Mouse (Mus musculus): Measurements from ENCODE around the gene Tbxas1.

Gene Tbxas1

DNA sequence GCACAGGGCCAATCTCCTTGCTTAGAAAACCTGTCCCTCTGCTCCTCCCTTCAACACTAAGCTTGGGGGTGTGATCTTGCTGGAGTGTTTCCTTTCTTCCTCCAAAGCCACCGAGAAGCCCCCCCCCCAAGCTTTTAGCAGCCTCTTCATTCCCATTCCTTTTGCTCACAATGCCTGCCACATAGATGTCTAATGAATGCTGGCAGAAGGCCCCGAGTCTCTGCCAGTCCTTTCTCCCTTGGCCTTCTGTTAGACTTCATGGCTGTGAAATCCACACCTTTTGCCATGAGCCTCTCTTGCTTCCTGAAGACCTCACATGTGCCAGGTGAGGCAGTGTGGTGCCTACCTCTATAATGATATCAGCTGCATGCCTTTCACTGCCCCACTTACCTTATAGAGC, 47.3 kb downstream of the Tbxas1 start:
- no peak for DNase-seq (ENCODE audit: low spot score)

DNA sequence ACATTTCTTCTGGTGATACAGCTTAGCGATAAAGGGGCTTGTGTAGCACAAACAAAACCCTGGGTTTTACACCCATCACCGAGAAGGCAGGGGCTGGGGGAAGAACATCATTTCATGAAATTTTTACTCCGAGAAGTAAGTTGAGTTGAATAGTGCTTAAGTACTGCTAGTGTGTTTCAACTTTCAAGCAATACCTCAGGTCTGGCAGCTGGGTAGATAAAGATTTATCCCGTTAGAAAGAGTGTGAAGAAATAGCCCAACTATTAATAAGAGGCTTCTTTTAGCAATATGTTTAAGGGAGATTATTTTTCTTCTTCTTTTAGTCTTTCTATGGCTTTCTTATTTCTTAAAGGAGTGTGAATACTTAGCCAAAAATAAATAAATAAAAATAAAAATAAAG, 48.2 kb downstream of the Tbxas1 start:
- DNase-seq (ENCODE audit: low spot score) = no peak

DNA sequence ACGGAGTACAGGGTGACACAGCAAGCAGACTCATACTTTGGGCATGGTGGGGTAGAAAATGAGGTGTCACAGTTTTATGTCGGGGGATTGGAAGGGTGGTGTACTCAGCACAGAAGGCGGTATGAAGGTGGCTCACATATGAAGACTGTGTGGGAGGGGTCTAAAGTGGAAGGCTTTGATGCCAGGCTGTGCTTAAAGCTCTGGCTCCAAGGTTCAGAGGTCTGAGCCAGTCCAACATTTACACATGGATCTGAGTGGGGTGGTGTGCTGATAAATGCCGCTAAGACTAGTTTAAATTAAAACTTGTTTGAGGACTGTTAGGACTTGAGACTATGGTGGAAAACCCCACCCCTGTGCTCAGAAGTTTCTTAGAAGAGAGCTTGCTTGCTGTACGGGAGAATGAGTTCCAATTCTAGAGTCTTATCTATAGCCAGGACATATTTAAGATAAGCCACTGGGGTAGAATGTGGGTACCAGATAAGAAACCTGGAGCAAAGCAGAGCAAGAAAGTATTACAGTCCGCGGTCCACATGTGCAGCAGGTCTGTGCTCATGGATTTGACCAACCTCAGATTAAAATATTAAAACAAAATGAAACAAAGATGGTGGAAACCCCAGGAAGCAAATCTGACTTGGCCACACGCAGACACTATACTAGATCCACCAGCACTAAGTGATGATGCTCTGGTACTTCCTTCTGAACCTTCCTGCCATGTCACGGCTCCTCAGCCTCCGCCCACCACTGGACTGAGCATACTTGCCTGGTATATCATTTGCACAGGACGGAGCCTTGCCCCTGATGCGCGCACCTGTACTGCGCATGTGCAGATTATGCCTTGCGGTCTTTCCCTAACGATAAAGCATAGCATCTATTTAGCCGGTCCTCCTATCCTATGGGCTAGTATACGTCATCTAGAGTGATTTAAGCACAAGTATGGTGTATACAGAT, 48.9 kb downstream of the Tbxas1 start:
- peak; percentile 12 for DNase-seq (ENCODE audit: low spot score)

GRCm38 (mm10) chr6:38925719-38926118, 50.5 kb downstream of the Tbxas1 start:
- peak; percentile 33 for DNase-seq (ENCODE audit: low spot score)

- peak; percentile 70 for DNase-seq (ENCODE audit: low spot score)
These were observed 51.1 kb downstream of the Tbxas1 start for GRCm38 (mm10) chr6:38926135-38926962.

- no peak for DNase-seq (ENCODE audit: low spot score)
These were observed 51.8 kb downstream of the Tbxas1 start for GRCm38 (mm10) chr6:38926963-38927361.

DNA sequence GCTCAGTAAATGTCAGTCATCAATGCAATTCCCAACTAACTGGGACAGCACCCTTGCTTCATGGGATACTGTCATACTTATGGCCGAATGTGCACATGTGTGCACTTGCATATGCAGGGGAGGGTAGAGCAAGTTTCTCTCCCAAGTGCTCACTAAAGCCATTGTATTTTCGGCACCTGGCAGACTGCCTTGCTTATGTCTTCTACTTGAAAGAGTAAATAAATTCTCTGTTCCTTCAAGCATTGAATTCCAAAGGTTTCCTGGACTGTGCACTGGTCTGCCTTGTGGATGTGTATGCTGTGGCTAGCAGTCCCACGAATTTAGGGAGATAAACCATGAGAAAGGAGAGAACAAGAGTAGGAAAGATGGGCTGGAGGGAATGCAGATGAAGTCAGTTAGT, 53.3 kb downstream of the Tbxas1 start:
- DNase-seq (ENCODE audit: low spot score) = no peak

- no peak for DNase-seq (ENCODE audit: low spot score)
These were observed 60.8 kb downstream of the Tbxas1 start for GRCm38 (mm10) chr6:38936009-38936408.

DNA sequence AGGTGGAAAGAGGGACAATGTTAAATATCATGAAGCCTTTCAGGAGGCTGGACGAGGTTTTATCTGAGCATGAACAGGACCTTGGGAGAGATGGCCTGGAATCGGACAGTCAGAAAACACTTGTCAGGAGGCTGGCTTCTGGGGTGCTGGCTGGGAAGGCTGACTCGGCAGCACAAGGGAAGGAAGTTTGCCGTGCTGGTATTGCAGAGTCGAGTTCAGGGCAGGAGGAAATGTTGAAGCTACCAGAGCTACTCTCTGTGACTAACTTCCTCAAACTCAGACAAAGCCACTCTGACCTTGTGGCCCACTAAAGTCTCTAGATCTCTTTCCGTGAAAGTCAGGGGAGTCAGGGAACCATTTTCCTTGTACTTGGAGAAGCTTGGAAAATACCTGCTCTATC, 63.2 kb downstream of the Tbxas1 start:
- no peak for DNase-seq (ENCODE audit: low spot score)

- no peak for DNase-seq (ENCODE audit: low spot score)
These were observed 63.9 kb downstream of the Tbxas1 start for GRCm38 (mm10) chr6:38939096-38939495.

- no peak for DNase-seq (ENCODE audit: low spot score)
These were observed 65.8 kb downstream of the Tbxas1 start for GRCm38 (mm10) chr6:38941016-38941415.

DNA sequence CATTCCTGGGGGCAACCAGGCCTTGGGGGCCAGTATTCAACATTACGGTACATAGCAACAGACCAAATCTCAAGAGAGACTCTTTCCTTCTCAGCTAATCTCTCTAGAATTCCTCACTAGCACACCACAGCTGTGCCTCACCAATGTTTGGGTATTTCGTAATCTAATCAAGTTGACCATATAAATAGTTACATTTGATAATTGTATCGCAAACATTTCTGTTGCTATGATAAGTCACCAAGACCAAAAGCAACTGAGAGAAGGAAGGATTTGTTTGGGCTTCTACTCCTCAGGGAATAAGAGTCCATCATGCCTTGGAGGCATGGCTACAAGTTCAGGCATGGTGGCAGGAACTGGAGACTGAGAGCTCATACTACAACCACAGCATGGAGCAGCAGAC, 67.6 kb downstream of the Tbxas1 start:
- DNase-seq (ENCODE audit: low spot score) = no peak

GRCm38 (mm10) chr6:38944392-38944791, 69.2 kb downstream of the Tbxas1 start:
- no peak for DNase-seq (ENCODE audit: low spot score)

GRCm38 (mm10) chr6:38944826-38945225, 69.6 kb downstream of the Tbxas1 start:
- DNase-seq (ENCODE audit: low spot score) = no peak

DNA sequence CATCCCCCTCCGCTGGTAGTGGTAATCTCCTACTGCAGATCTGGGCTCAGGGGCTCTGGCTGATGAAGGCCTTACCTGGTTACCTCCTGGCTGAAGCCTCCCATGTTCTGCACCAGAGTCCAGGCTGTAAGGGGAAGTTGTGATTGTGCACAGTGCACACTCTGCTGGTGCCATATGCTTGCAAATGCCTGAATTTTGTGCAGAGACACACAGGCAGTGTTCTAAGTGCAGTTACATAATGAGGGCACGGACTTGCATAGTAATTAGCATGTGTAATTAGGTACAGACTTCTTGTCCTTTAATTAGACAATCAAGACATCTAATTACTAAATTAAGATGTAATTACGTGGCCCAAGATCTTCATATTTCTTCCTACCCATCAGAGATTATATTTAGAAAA, 70.5 kb downstream of the Tbxas1 start:
- no peak for DNase-seq (ENCODE audit: low spot score)

DNA sequence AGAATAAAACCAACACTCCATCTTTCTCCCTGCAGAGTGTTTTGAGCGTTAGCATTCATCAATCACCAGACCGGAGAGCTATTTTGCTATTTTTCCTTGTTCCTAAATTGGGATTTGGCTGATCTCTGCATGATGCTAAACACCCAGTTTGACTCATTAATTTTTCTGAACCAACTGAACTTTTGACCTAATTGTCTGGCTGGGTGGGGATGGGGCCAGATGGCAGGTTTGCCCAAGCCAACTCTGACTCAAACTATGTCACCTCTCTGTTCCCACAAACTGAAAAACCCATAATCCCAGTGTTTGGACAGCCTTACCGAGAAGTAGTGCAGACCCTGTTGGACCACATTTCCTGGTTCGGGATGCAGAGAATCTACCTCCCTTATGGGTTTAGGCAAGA, 72.1 kb downstream of the Tbxas1 start:
- DNase-seq (ENCODE audit: low spot score) = no peak

GRCm38 (mm10) chr6:38949683-38950161, 74.5 kb downstream of the Tbxas1 start:
- DNase-seq (ENCODE audit: low spot score) = peak; percentile 16

DNA sequence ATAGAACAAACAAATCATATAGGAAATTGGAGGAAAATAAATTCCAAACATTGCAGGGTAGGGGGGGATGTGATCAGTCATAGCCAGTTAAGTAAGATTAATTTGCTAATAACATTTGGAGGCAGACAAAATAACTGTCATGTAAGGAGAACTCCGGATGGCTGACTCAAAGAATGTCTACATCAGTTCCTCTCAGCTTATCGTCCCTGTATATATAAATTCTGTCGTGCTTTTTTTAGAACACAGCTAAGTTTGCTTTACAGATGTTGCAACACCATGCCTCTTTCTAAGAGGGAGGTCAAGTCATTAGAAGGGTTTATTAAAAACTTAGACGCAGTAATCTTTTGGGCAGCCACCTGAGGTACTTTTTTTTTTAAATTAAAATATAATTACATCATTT, 75.1 kb downstream of the Tbxas1 start:
- no peak for DNase-seq (ENCODE audit: low spot score)

GRCm38 (mm10) chr6:38950838-38951237, 75.6 kb downstream of the Tbxas1 start:
- no peak for DNase-seq (ENCODE audit: low spot score)

GRCm38 (mm10) chr6:38956641-38957040, 81.4 kb downstream of the Tbxas1 start:
- DNase-seq (ENCODE audit: low spot score) = no peak

- no peak for DNase-seq (ENCODE audit: low spot score)
These were observed 82.0 kb downstream of the Tbxas1 start for GRCm38 (mm10) chr6:38957246-38957645.

DNA sequence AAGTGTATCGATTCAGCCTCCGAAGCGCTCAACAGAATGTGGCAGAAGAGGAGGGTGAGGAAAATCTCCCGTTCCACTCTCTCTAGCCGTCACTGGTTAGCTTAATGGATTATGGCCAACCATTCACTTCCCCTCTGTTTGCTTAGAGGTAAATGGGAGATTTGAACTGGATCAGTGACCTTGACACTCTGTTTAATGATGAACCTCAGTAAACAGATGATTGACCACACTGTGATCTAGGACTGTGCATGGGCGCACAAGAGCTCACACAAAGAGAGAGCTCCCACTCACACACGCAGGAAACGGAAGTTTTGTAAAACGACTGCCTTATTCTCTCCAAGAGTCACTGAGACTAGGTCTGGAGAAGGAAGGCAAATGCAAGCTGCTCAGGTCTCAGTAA, 84.3 kb downstream of the Tbxas1 start:
- DNase-seq (ENCODE audit: low spot score) = no peak

DNA sequence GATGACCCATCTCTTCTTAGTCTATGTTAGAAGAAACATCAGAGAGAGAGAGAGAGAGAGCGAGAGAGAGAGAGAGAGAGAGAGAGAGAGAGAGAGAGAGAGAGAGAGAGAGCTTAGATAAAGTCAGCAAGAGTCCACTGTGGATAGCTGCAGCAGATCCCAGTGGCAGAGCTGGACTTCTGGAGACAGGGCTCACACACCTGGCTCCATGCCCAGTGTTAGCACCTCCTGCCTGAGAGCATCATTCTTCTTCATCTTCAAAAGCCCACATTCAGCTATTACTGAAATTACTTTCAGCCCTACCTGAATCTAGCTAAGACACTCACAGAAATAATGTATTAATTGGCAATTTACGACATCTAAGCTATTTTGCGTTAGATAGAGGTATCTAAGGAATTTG, 85.2 kb downstream of the Tbxas1 start:
- DNase-seq (ENCODE audit: low spot score) = no peak
